Mouse (Mus musculus) kidney, adult 2 months (tissue): ENCODE results near the gene Spint2.

Source experiments
- CTCF ChIP-seq: fragments of 200-500 bp; conservative IDR thresholded peaks from 2 replicates; pipeline ENCODE4 v1.5.1; 2011; ENCODE audit warnings: low read depth, mild to moderate bottlenecking, control low read depth, low read length, moderate library complexity, mixed read lengths; ENCODE audit not compliant: insufficient read depth, insufficient read length
- POLR2A ChIP-seq: fragments of 200-500 bp; IDR thresholded peaks from one replicate; pipeline ENCODE4 v1.6.1; 2011; ENCODE audit warnings: low read depth, low read length, control low read depth

GRCm38 (mm10) chr7:29318115-29318911 is 36.6 kb upstream of the Spint2 start:
- TF ChIP-seq CTCF: no peak
- no peak for TF ChIP-seq POLR2A
